Mouse (Mus musculus): Measurements from ENCODE around the gene Syngr1. TPM values are rescaled to one million over a fixed set of nuclear protein-coding genes. Genes with fewer than 3 reads are reported as not detected.

The Syngr1 gene
- total RNA-seq, 1 experiment from 2014 or later = 28.5 TPM

DNA sequence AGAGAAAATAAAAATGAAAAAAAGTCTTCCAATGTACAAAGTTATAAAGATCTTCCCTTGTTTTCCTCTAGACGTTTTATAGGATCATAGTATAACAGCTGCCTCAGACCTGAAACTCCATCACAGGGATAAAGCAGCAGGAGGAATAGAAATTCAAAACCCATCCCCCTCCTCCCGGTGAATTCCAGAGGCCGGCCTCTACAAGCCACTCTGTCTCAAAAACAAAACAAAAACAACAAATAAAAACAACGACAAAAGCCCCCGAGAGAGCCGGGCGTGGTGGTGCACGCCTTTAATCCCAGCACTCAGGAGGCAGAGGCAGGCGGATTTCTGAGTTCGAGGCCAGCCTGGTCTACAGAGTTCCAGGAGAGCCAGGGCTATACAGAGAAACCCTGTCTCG lies 979 bp upstream of the Syngr1 start:
- DNase-seq = no peak

DNA sequence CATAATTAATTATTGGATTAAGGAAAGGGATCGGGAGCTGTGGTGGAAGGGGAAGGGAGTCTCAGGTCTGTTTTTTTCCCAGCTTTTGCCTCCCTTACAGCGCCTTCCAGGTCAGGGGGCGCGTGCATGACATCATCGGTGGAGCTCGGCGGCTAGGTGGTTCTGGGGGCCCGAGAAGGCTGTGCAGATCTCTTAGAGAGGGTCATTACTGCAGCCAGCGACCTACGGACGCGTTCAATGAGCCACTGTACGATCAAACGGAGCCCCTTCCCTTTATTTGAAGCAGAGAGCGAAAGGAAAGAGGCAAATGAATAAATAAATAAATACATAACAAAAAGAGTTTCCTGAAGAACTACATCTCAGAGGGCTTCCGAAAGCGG lies 403 bp upstream of the Syngr1 start:
- peak; percentile 55 for DNase-seq

DNA sequence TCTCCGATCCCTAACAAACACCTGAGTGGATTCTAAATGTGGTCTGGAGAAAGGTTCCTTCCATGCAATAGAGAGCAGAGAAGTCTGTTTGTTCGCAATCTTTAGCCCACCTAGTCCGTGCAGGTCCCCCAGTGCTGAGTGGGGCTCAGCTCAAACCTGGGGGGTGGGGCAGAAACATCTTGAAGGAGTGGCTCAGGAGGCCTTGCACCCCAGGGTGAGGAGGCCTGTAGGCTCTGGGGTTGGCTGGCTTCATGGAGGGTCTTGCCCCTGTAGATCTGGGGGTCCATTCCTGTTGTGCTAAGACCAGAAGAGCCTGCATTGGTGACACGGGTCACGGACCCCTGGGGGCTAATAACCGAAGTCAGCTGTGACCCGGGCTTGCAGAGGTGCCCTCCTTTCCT lies 907 bp downstream of the Syngr1 start:
- DNase-seq = no peak

DNA sequence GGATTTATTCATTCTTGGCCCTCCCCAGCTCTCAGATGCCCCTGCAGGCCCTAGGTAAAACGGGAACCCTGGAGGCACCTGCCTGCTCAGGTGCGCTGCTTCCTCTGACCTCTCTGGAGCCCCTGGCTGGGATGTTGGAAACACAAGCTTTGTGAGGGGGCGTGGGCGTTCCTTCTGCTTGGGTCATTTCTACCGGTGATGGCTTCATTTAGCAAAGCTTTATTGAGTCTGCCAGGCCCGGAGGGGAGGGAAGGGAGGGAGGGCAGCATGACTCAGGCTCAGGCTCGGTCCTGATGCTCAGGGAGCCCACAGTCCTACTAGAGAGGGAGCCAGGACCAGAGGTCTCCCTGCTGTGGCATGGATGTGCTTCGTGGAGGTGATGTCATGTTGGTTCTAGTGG lies 1.5 kb downstream of the Syngr1 start:
- DNase-seq = peak; percentile 69

GRCm38 (mm10) chr15:80094201-80094600 lies 3.1 kb downstream of the Syngr1 start:
- no peak for DNase-seq

DNA sequence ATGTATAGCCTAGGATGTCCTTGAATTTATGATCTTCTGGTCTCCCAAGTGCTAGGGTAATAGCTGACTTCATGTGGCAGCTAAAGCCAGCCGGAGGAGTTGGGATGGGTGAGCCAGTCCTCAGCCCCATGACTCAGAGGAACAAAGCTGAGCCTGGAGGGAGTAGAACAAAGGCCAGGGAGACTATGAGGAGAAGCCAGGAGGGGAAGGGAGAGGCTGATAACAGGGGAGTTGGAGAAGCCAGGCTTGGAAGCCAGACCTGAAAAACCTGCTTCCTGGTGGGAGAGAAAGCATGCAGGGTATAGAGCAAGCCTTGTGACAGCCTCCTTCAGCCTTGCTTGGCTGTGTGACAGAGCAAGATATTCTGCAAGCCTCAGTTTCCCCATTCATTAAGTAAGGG lies 4.5 kb downstream of the Syngr1 start:
- DNase-seq = no peak

DNA sequence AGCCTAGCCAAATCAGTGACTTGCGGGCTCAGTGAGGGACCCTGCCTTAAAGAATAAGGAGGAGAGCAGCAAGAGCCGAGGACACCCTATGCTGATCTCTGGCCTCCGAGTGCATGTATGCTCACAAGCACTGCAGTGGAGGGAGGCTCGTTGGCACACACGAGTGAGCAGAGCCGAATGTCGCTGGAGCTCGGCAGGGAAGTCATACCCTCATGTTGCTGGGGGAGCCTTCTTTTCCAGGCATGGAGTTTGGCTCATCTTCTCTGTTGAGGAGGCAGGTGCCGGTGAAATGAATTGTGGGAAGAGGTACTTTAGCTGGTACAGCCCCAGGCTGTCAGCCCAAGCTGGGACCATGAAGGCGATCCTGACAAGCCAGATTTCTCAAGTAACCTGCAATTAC lies 5.3 kb downstream of the Syngr1 start:
- no peak for DNase-seq

DNA sequence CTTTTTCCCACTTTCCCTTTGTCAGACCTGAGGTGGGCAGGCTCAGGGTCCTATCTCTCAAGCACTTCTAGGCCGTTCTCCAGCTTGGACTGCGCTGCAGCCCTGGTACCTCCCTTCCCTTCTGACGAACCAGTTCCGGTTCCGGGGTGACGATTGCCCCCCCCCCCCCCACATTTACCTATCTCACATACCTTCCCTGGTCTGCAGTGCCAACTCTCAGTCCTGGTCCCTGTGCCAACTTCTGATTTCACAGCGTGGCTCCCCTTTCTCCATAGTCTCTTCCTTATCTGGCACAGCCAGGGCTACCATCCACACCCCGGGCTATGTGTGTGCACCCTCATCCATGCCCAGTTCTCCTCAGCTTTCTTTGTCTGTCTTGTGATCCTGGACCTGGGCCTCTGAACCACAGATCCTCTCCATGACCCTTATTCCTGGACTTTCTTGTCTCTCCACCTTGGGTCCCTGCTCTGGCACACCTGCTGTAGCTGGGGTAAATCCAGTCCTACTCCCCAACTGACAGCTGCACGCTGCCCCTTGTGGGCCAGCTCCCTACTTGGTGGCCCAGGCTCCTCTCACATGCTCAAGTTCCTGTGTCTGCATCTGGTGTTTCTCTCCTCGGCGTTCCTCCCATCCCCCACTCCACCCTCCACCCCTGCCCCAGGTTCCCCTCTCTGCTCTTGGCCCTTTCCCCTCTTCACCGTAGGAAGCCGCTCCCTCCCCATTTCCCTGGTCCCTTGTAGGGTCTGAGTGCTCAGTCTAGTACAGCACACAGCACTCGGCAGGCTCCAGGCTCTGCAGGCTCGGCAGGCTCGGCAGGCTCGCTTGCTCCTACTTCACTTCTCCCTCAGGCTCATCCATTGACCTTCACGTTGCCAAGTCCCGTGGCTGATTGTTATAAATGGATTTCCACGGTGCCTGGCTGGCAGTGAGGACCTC lies 6.1 kb downstream of the Syngr1 start:
- DNase-seq = peak; percentile 80

GRCm38 (mm10) chr15:80097999-80098461 lies 6.9 kb downstream of the Syngr1 start:
- no peak for DNase-seq

DNA sequence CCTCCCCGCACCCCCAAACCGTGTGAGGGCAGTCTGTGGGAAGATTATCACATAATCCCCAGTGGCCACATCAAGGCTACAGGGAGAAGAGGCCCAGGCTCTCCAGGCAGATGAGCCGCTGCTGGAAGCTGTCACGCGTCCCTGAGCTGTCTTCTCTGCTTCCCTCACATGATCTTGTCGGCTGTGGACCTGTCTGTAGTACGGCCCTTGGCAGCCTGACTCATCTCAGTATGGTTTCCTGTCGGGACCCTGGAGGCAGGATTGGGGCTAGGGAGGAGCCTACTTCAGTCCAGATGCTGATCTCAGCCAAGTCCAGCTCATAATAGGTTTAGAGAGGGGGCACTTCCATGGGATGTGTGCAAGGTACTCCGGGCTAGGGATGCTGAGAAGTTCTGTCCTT lies 7.7 kb downstream of the Syngr1 start:
- peak; percentile 76 for DNase-seq

- no peak for DNase-seq
Observed at GRCm38 (mm10) chr15:80099477-80099876, 8.3 kb downstream of the Syngr1 start.

- DNase-seq = no peak
Observed at GRCm38 (mm10) chr15:80100196-80100595, 9.1 kb downstream of the Syngr1 start.

DNA sequence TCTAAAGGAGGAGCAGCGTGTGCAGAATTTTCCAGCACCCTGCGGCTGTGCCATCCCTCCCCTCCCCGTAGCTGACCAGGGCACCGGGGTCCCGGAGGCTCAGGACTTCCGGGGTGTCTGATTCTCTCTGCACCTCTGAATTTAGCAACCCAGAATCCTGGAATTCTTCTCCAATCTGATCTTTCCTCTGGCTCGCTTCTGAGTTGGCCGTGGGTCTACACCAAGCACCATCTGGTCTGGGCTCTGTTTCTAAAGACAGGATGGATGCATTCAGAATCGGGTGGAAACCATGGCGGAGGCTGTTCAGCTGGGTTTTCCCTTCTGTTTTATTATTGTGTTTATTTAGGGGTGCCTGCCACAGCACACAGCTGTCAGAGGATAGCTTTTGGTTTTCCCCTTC lies 9.7 kb downstream of the Syngr1 start:
- DNase-seq = no peak

- no peak for DNase-seq
Observed at GRCm38 (mm10) chr15:80101503-80101902, 10.4 kb downstream of the Syngr1 start.

- DNase-seq = no peak
Observed at GRCm38 (mm10) chr15:80102495-80102894, 11.4 kb downstream of the Syngr1 start.

GRCm38 (mm10) chr15:80105490-80106410 lies 14.6 kb downstream of the Syngr1 start:
- no peak for DNase-seq

DNA sequence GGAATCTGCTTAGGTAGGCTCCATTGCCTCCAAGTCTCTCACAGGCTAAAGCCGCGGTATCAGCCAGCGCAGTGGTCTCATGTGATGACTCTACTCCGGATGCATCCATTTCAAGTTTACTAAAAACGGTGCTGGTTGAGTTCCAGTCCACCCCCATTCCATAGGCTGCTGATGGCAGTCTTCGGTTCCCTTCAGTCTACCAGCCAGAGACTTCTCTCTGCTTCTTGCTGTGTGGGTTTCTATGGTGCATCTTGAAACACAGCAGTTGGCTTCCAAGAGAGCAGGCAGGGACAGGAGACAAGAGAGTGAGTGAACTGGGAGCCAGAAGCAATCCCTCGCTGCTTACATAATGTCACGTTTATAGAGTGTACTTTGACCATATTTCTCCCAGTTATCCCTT lies 16.0 kb downstream of the Syngr1 start:
- no peak for DNase-seq

DNA sequence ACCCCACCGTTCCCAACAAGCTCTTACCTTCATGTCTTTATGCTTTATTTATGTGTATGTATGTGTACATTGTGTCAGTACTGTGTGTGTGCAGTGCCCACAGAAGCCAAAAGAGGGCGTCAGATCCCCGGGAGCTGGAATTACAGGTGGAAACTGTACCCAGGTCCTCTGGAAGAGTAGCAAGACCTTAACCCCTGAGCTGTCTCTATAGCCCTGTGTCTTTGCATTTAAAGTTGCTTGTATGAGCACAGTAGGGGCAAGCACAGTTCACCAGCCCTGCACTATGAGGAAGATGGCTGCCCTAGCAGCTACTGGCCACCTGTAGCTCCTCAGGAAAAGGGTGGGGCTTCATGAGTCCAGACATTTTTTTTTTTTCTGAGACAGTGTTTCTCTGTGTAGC lies 16.4 kb downstream of the Syngr1 start:
- DNase-seq = no peak

GRCm38 (mm10) chr15:80111436-80111835 lies 20.3 kb downstream of the Syngr1 start:
- DNase-seq = no peak

- no peak for DNase-seq
Observed at GRCm38 (mm10) chr15:80112499-80112898, 21.4 kb downstream of the Syngr1 start.

- no peak for DNase-seq
Observed at GRCm38 (mm10) chr15:80114414-80114813, 23.3 kb downstream of the Syngr1 start.

GRCm38 (mm10) chr15:80115256-80115655 lies 24.1 kb downstream of the Syngr1 start:
- no peak for DNase-seq

Data from adrenal gland, postnatal 14 days (tissue).